Mouse (Mus musculus) urinary bladder, postnatal 4 days (tissue): ENCODE measurements around the gene Myom3.

Experiments
- DNase-seq, 2 experiments: peaks; one replicate each; pipeline ENCODE4 v3.0.0; 2021 to 2022; ENCODE audit warnings: low spot score in 2 of 2

The Myom3 gene

GRCm38 (mm10) chr4:135761048-135761447 lies 1.5 kb downstream of the Myom3 start:
- DNase-seq, result no peak

GRCm38 (mm10) chr4:135761569-135761968 lies 2.1 kb downstream of the Myom3 start:
- no peak for DNase-seq

DNA sequence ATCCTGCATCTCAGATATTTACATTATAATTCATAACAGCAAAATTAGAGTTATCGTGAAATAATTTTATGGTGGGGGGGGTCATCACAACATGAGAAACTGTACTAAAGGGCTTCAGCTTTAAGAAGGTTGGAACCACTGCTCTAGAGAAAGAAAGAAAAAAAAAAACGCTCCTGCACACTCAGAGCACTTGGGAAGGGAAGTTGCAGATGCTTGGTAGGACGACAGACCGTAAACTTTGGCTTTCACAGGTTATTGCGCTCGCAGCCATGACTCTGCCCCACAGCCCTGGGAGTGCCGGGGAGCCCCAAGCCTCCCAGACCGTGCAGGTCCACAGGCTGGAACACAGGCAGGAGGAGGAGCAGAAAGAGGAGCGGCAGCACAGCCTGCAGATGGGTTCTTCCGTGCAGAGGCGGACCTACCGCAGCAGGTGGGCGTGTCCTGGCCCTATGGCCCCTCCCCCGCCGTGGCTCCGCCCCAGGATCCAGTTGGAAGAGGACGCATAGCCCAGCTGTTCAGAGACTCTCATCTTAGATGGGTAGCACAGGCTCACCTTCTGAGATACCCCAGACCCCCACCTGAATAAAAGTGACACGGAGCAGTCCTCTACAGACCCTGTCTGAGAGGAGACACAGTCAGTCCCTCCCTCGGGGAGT lies 2.9 kb downstream of the Myom3 start:
- DNase-seq, result peak; percentile 74 to 80

DNA sequence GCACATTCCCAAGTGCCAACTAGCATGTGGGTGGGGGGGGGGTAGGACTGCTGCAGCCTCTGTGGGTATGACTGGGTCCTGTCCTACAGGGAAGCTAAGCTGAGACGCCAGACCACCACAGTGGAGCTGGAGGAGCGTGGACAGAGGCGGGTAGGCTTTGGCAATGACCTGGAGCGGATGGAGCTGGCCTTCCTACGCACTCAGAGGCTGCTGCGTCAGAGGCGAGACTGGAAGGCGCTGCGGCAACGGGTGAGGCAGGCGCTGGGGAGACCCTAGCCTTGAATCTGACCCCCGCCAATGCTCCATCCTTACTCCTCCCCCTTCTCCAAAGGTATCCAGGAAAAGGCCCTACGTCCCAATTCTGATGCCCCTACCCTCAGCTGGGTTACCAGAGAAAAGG lies 5.2 kb downstream of the Myom3 start:
- DNase-seq, result no peak

DNA sequence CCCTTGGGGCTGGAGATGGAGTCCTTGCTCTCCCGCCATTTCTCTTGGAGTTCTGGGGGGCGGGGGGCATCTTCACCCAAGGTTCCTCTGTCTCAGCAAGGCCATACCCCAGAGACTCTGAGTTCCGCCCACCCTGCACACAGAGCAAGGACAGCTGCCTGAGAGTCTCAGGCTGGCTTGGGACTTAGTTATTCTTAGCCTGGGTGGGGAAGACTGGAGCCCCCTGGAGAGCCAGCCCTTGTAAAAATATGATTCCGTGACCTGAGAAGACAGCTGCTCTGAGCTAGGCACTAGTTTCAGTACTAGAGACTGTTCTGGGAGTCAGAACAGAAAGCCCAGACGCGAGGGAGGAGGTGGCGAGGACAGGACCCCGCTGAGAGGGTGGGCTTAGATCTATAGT lies 6.2 kb downstream of the Myom3 start:
- DNase-seq, result no peak

DNA sequence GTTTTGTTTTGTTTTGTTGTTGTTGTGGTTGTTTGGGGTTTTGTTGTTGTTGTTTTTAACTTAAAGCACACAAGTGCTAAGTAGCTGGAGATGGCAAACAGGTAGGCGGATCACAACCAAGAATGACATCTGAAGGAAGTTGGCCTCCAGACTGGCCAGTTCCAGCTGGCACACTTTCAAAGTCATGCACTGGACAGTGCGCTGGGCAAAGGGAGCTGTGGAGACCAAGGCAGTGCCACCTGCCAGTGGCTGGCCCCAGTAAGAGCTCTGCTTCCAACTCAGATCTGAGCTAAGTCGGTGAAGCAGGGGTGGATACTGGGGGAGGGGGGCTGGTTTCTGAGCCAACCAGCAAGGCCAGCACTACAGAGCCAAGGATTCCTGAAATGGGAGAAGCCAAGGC lies 7.5 kb downstream of the Myom3 start:
- no peak for DNase-seq

- DNase-seq, result no peak
Measured at GRCm38 (mm10) chr4:135768572-135769526, 9.3 kb downstream of the Myom3 start.

GRCm38 (mm10) chr4:135770611-135771305 lies 11.2 kb downstream of the Myom3 start:
- DNase-seq, result no peak

DNA sequence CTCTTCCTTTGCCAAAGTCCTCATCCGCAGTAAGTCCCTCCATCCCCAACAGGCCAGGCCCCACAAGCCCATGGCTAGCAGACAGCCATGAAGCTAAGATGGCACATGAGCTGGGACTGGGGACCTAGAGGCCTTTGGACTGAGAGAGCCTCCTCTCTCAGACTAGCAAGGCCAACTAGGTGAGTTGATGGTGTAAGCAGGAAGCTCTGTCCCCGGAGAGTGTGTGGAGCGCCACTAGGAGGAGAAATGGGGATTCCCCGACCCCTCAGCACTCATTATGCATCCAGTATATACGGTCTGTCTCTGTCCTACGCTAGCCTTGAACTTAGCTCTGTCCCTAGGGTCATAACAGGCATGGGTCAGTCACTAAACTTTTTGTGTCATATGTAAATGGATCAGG lies 12.1 kb downstream of the Myom3 start:
- DNase-seq, result no peak

DNA sequence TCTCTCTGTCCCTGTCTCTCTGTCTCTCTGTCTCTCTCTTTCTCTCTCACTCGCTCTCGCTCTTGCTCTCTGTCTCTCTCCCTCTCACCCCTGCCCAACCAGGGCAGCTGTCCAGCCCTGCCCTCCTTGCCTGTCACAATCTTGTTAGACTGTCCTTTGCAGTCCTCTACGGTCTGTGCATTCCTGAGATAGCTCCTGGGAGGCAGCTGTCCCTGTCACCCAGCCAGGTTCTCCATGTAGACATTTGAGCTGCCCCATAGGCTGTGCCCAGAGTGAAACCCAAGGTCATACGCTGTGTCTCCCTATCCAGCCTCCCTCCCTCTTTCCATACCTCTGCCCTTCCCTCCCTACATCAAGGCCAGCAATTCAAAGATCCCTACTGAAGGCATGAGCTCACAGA lies 13.2 kb downstream of the Myom3 start:
- no peak for DNase-seq

DNA sequence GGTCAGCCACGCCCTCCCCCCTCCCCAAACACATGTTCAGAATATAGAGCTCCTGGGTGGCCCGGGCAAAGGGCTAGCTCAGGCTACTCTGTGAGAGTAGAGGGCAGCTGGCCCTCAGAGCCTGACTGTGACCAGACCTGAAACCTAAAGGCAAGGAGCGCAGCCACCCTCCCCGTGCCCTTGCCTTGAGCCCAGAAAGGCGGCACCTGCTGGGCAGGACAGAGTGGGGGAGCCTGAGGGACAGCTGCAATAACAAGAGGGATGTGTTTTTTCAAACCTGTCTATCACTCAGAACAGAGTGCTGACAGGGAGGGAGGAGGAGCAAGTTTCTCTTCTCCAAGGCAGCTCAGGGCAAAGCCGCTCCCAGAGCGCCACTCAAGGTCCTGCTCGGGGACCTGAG lies 15.0 kb downstream of the Myom3 start:
- DNase-seq, result no peak

DNA sequence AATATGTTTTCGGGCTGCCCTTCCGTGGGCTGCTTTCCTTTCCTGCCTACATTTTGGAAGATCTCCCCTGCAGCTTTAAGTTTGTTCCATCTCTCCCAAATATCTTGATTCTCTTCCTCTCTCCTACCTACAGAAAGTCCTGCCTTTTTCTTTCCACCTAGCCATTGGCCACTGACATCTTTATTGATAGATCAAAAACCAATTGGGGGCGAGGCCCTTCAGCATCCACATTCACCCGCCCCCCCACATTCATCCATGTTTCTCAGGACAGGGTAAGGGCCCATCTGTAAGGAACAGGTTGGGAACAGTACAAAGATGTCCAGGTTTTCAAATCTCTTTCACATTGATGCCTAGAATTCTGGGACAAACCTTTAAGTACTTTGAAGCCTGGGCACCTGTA lies 17.3 kb downstream of the Myom3 start:
- no peak for DNase-seq

DNA sequence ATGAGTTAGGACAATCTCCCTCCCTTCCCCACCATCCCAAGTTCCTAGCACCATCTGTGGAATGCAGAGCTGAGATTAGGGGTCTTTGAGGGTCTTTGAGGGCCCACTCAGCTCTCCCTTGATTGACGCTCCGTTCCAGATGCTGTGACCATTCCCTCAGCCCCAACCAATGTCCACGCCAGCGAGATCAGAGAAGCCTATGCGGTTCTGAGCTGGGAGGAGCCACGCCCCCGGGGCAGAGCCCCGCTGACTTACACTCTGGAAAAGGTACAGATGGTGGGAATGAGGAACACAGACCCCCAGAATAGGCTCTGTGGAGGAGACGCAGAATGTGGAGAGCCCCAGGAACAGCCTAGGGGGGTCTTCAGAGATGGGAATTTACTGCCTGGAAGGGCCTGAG lies 20.1 kb downstream of the Myom3 start:
- DNase-seq, result no peak

- DNase-seq, result no peak
Measured at GRCm38 (mm10) chr4:135780255-135780654, 20.7 kb downstream of the Myom3 start.

- DNase-seq, result no peak
Measured at GRCm38 (mm10) chr4:135781304-135781703, 21.8 kb downstream of the Myom3 start.

GRCm38 (mm10) chr4:135786581-135786980 lies 27.1 kb downstream of the Myom3 start:
- DNase-seq, result no peak

GRCm38 (mm10) chr4:135787271-135787670 lies 27.8 kb downstream of the Myom3 start:
- DNase-seq, result no peak

DNA sequence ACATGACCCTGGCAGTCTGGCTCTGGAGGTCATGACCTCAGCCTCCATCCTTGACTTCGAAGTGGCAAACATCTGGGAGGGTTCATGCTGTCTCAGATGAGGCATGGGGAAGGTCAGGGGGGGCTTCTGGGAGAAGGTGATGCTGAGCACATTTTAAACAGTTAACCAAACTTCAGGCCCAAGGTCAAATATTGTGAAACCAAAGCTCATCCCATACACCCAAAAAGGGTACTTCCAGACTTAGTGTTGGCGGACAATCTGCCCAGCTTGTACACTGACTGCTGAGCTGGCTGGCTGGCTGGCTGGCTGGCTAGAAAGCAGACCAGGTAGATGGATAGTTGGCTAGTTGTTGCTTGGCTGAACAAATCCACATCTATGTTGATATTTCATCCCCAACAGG lies 29.6 kb downstream of the Myom3 start:
- DNase-seq, result no peak

- DNase-seq, result no peak
Measured at GRCm38 (mm10) chr4:135792821-135793220, 33.3 kb downstream of the Myom3 start.

GRCm38 (mm10) chr4:135797931-135798330 lies 38.4 kb downstream of the Myom3 start:
- DNase-seq, result no peak

- peak; percentile 73 to 91 for DNase-seq
Measured at GRCm38 (mm10) chr4:135801543-135801942, 42.0 kb downstream of the Myom3 start.

DNA sequence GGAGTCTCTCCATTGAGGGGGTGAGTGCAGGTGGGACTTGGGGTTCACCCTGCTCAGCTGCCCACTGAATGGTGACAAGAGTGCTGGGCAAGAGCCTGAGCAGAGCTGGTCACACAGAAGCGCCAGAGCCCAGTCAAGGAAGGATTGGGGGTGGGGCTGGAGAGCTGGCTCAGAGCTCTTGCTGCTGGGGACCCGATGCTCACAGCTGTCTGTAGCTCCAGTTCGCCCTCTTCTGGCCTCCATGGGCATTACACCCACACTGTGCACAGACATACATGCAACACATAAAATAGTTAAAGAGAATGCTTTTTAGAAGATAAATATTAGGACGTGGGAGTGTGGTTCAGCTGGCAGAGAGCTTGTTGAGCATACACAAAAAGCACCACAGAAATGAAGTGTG lies 43.8 kb downstream of the Myom3 start:
- no peak for DNase-seq

- DNase-seq, result no peak
Measured at GRCm38 (mm10) chr4:135804169-135804568, 44.7 kb downstream of the Myom3 start.
